Mouse (Mus musculus): Measurements from ENCODE around the gene Cyb5r2. TPM values are rescaled to one million over a fixed set of nuclear protein-coding genes. Genes with fewer than 3 reads are reported as not detected.

The Cyb5r2 gene
- polyA plus RNA-seq, 2 experiments, result 0.02 to 0.04 TPM

GRCm38 (mm10) chr7:107702461-107703380 is 55.1 kb downstream of the Cyb5r2 start:
- Histone ChIP-seq H3K4me3 (ENCODE audit: insufficient read depth in 1 of 2, low read depth in 2 of 2, low read length in 2 of 2) (no peak overlapping the region), H3K4me1 (replicated peaks; ENCODE audit: control insufficient read depth in 2 of 2, insufficient read depth in 2 of 2, low read length in 1 of 2) (peaks cover 0 to 4% of the 10 kb centered on the region in 2 experiments; a peak in 1 of 4 replicates), H3K27me3 (ENCODE audit: control insufficient read depth, insufficient read depth, low read length) (no peaks in the 10 kb centered on the region), H3K9ac (replicated peaks) (no peak overlapping the region), H3K36me3 (replicated peaks; ENCODE audit: control insufficient read depth, insufficient read depth, low read depth) (no peaks in the 10 kb centered on the region), H3K27ac (no peak overlapping the region), H3K4me2 (ENCODE audit: low read depth) (no peak overlapping the region), H3K9me3 (ENCODE audit: control insufficient read depth, low read length) (no peaks in the 10 kb centered on the region)
- no peak for TF ChIP-seq CTCF (IDR thresholded peaks at IDR 0.05; ENCODE audit: low read depth)
- TF ChIP-seq EP300 (IDR thresholded peaks at IDR 0.05; ENCODE audit: low read depth), result no peak
- DNase-seq (ENCODE audit: low read depth in 3 of 3, low spot score in 3 of 3), result no peak
- ATAC-seq (ENCODE audit: insufficient read depth), result no peak
- 60% methylated on average over 13 of the region's 13 CpGs for WGBS (ENCODE audit: insufficient replicate concordance)

GRCm38 (mm10) chr7:107700646-107701045 is 57.2 kb downstream of the Cyb5r2 start:
- no peak for ATAC-seq (ENCODE audit: insufficient read depth)
- Histone ChIP-seq H3K27ac (no peak overlapping the region), H3K9me3 (ENCODE audit: control insufficient read depth, low read length) (no peaks in the 10 kb centered on the region), H3K4me1 (replicated peaks; ENCODE audit: control insufficient read depth in 2 of 2, insufficient read depth in 2 of 2, low read length in 1 of 2) (peaks cover 0 to 4% of the 10 kb centered on the region in 2 experiments; a peak in 1 of 4 replicates), H3K4me3 (ENCODE audit: insufficient read depth in 1 of 2, low read depth in 2 of 2, low read length in 2 of 2) (no peak overlapping the region), H3K27me3 (ENCODE audit: control insufficient read depth, insufficient read depth, low read length) (no peaks in the 10 kb centered on the region), H3K4me2 (ENCODE audit: low read depth) (no peak overlapping the region), H3K36me3 (replicated peaks; ENCODE audit: control insufficient read depth, insufficient read depth, low read depth) (no peaks in the 10 kb centered on the region), H3K9ac (replicated peaks) (no peak overlapping the region)
- DNase-seq (ENCODE audit: low read depth in 3 of 3, low spot score in 3 of 3), result no peak
- TF ChIP-seq CTCF (IDR thresholded peaks at IDR 0.05; ENCODE audit: low read depth) (no peak), EP300 (IDR thresholded peaks at IDR 0.05; ENCODE audit: low read depth) (no peak)
- WGBS (ENCODE audit: insufficient replicate concordance), result 56% methylated on average over 5 of the region's 5 CpGs

DNA sequence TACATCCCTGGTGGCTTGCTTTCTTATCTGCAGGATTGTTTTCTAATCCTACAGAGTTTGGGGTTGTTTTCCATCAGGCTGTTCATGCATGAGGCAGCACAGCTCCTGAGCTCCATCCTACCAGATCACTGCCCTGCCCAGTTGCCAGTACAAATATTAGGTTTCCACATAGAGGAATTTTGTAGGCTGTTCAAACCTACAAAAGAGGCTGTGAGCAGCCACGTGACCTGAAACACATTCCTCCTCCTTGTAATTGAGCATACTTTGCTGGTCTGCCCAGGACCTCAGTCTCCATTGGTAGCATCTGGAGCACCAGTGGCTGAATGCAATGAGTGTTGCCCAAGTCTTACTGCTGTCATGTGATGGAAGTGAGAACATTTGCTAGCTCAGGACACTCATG is 57.9 kb downstream of the Cyb5r2 start:
- Histone ChIP-seq H3K9ac (replicated peaks) (no peak overlapping the region), H3K4me1 (replicated peaks; ENCODE audit: control insufficient read depth in 2 of 2, insufficient read depth in 2 of 2, low read length in 1 of 2) (peaks cover 0 to 4% of the 10 kb centered on the region in 2 experiments; a peak in 1 of 4 replicates), H3K4me3 (ENCODE audit: insufficient read depth in 1 of 2, low read depth in 2 of 2, low read length in 2 of 2) (no peak overlapping the region), H3K9me3 (ENCODE audit: control insufficient read depth, low read length) (no peaks in the 10 kb centered on the region), H3K4me2 (ENCODE audit: low read depth) (no peak overlapping the region), H3K27me3 (ENCODE audit: control insufficient read depth, insufficient read depth, low read length) (no peaks in the 10 kb centered on the region), H3K27ac (no peak overlapping the region), H3K36me3 (replicated peaks; ENCODE audit: control insufficient read depth, insufficient read depth, low read depth) (no peaks in the 10 kb centered on the region)
- TF ChIP-seq CTCF (IDR thresholded peaks at IDR 0.05; ENCODE audit: low read depth) (no peak), EP300 (IDR thresholded peaks at IDR 0.05; ENCODE audit: low read depth) (no peak)
- DNase-seq (ENCODE audit: low read depth in 3 of 3, low spot score in 3 of 3), result no peak
- WGBS (ENCODE audit: insufficient replicate concordance), result 48% methylated on average over 1 of the region's 1 CpGs
- no peak for ATAC-seq (ENCODE audit: insufficient read depth)

Other genes with a start within 250 kb of the Cyb5r2 start
- gene Olfml1, start 190.6 kb downstream of the Cyb5r2 start, polyA plus RNA-seq (2012; rRNA removed), result 0.52 and 0.64 TPM in 2 replicates
- gene Olfml1, start 190.6 kb downstream of the Cyb5r2 start, polyA plus RNA-seq (2014; fragmentation: Nextera tagmentation; extraction: Ambion mirVana), result 1.1 and 1.3 TPM in 2 replicates
- 2.2 and 2.5 TPM in 2 replicates for gene Ppfibp2, start 162.8 kb downstream of the Cyb5r2 start, polyA plus RNA-seq (2012; rRNA removed)
- 3.1 and 3.5 TPM in 2 replicates for gene Ppfibp2, start 162.8 kb downstream of the Cyb5r2 start, polyA plus RNA-seq (2014; fragmentation: Nextera tagmentation; extraction: Ambion mirVana)
- not detected in 2 replicates for gene 5330417H12Rik, start 132.9 kb downstream of the Cyb5r2 start, polyA plus RNA-seq (2012; rRNA removed)
- gene 5330417H12Rik, start 132.9 kb downstream of the Cyb5r2 start, polyA plus RNA-seq (2014; fragmentation: Nextera tagmentation; extraction: Ambion mirVana), result not detected in 2 replicates
- not detected in 2 replicates for gene Ovch2, start 43.2 kb upstream of the Cyb5r2 start, polyA plus RNA-seq (2012; rRNA removed)
- not detected in 2 replicates for gene Ovch2, start 43.2 kb upstream of the Cyb5r2 start, polyA plus RNA-seq (2014; fragmentation: Nextera tagmentation; extraction: Ambion mirVana)
- not detected in 2 replicates for gene Olfr467, start 54.2 kb upstream of the Cyb5r2 start, polyA plus RNA-seq (2012; rRNA removed)
- gene Olfr467, start 54.2 kb upstream of the Cyb5r2 start, polyA plus RNA-seq (2014; fragmentation: Nextera tagmentation; extraction: Ambion mirVana), result not detected in 2 replicates
- gene Olfr469, start 67.5 kb upstream of the Cyb5r2 start, polyA plus RNA-seq (2012; rRNA removed), result not detected in 2 replicates
- gene Olfr469, start 67.5 kb upstream of the Cyb5r2 start, polyA plus RNA-seq (2014; fragmentation: Nextera tagmentation; extraction: Ambion mirVana), result not detected in 2 replicates
- not detected in 2 replicates for gene Olfr470, start 89.5 kb upstream of the Cyb5r2 start, polyA plus RNA-seq (2012; rRNA removed)
- gene Olfr470, start 89.5 kb upstream of the Cyb5r2 start, polyA plus RNA-seq (2014; fragmentation: Nextera tagmentation; extraction: Ambion mirVana), result not detected in 2 replicates
- gene Olfr472, start 139.9 kb upstream of the Cyb5r2 start, polyA plus RNA-seq (2012; rRNA removed), result not detected in 2 replicates
- not detected in 2 replicates for gene Olfr472, start 139.9 kb upstream of the Cyb5r2 start, polyA plus RNA-seq (2014; fragmentation: Nextera tagmentation; extraction: Ambion mirVana)
- gene Olfr473, start 172.4 kb upstream of the Cyb5r2 start, polyA plus RNA-seq (2012; rRNA removed), result not detected in 2 replicates
- gene Olfr473, start 172.4 kb upstream of the Cyb5r2 start, polyA plus RNA-seq (2014; fragmentation: Nextera tagmentation; extraction: Ambion mirVana), result not detected in 2 replicates
- gene Olfr474, start 196.6 kb upstream of the Cyb5r2 start, polyA plus RNA-seq (2012; rRNA removed), result not detected in 2 replicates
- not detected in 2 replicates for gene Olfr474, start 196.6 kb upstream of the Cyb5r2 start, polyA plus RNA-seq (2014; fragmentation: Nextera tagmentation; extraction: Ambion mirVana)
- gene Olfr476, start 206.8 kb upstream of the Cyb5r2 start, polyA plus RNA-seq (2012; rRNA removed), result not detected in 2 replicates
- not detected in 2 replicates for gene Olfr476, start 206.8 kb upstream of the Cyb5r2 start, polyA plus RNA-seq (2014; fragmentation: Nextera tagmentation; extraction: Ambion mirVana)
- gene Olfr477, start 228.7 kb upstream of the Cyb5r2 start, polyA plus RNA-seq (2012; rRNA removed), result not detected in 2 replicates
- not detected in 2 replicates for gene Olfr477, start 228.7 kb upstream of the Cyb5r2 start, polyA plus RNA-seq (2014; fragmentation: Nextera tagmentation; extraction: Ambion mirVana)

Data from liver, embryonic 14.5 days (tissue).